In the genomic region with DNA sequence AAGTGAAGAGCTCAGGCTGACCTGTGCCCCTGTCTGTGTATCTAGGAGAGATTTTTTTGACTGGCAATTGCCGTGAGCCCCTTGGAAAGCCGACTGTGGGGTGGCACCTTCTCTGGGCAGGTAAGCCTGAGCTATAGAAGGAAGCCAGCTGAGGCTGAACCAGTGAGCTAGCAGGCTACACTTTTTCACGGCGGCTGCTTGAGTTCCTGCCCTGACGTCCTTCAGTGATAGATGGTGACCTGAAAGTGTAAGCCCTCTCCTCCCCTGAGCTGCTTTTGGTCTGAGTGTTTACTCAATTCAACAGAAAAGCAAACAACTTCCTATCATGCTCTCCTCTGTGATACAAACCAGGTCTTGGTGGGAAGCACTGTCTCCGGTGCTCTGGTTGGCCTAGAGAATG, we compare ENCODE assay signal across 17 mouse cellular contexts.
DNase-seq lines count a peak whose midpoint lies in the region; ATAC-seq lines count a peak whose summit lies in the region.
"Had no signal": no experiment of that assay in that cellular context is flagged by ENCODE, and none has a peak within 500 bp of the region (broad histone marks: within the 10 kb centered on the region; RNA-seq: fewer than 3 reads in every experiment).

No protein-coding gene starts in this region.

- H3K4me2 ChIP-seq in heart, embryonic 11.5 days = no peak overlapping the region
- H3K4me2 ChIP-seq in lung, embryonic 15.5 days = no peak overlapping the region
- no peak overlapping the region for H3K4me2 ChIP-seq in intestine, embryonic 15.5 days (replicated peaks)
- H3K4me2 ChIP-seq in midbrain, embryonic 15.5 days = no peak overlapping the region
- H3K4me2 ChIP-seq: embryonic facial prominence, embryonic 12.5 days; forebrain, embryonic 15.5 days; lung, embryonic 14.5 days had no signal

- no peaks in the 10 kb centered on the region for H3K9me3 ChIP-seq in heart, embryonic 11.5 days (replicated peaks; ENCODE audit: control insufficient read depth, low read length)
- H3K9me3 ChIP-seq in lung, embryonic 15.5 days = no peaks in the 10 kb centered on the region
- no peaks in the 10 kb centered on the region for H3K9me3 ChIP-seq in intestine, embryonic 15.5 days
- H3K9me3 ChIP-seq in midbrain, embryonic 15.5 days = no peaks in the 10 kb centered on the region
- H3K9me3 ChIP-seq: embryonic facial prominence, embryonic 12.5 days; forebrain, embryonic 15.5 days had no signal

- no peak for DNase-seq in heart, postnatal 10 days
- DNase-seq in lung, postnatal 25 days (ENCODE audit: low spot score) = no peak
- DNase-seq in yolk sac, embryonic 10.5 days (ENCODE audit: low spot score) = peak; percentile 65
- DNase-seq: adrenal gland, postnatal 14 days; cerebellum, adult 8-10 months; left cerebral cortex, postnatal 4 days; lung, embryonic 14.5 days; right cerebral cortex, adult 18-20 months; thymus, postnatal 4 days had no signal

- H3K27ac ChIP-seq in heart, embryonic 11.5 days (ENCODE audit: low read depth, low read length) = 0 out of 2 replicates have a peak overlapping the region, but pooled peaks have one; percentile 3
- 0 out of 2 replicates have a peak overlapping the region, but pooled peaks have one; percentile 20 for H3K27ac ChIP-seq in lung, embryonic 15.5 days
- peak overlapping the region; percentile 9; the same call in 1 of the 2 replicates for H3K27ac ChIP-seq in intestine, embryonic 15.5 days
- H3K27ac ChIP-seq in midbrain, embryonic 15.5 days = no peak overlapping the region
- H3K27ac ChIP-seq: embryonic facial prominence, embryonic 12.5 days; forebrain, embryonic 15.5 days; kidney, postnatal 0 days had no signal

- WGBS in heart, embryonic 11.5 days (ENCODE audit: insufficient replicate concordance) = 32% methylated on average over 6 of the region's 6 CpGs
- WGBS in lung, embryonic 15.5 days = 22% methylated on average over 6 of the region's 6 CpGs
- WGBS in intestine, embryonic 15.5 days = 24% methylated on average over 6 of the region's 6 CpGs
- WGBS in midbrain, embryonic 15.5 days = 76% methylated on average over 6 of the region's 6 CpGs

- H3K9ac ChIP-seq in heart, embryonic 11.5 days (ENCODE audit: low read depth, low read length) = no peak overlapping the region
- H3K9ac ChIP-seq in lung, embryonic 15.5 days = no peak overlapping the region
- H3K9ac ChIP-seq in intestine, embryonic 15.5 days = no peak overlapping the region
- H3K9ac ChIP-seq in midbrain, embryonic 15.5 days = no peak overlapping the region
- H3K9ac ChIP-seq: embryonic facial prominence, embryonic 12.5 days; forebrain, embryonic 15.5 days; lung, embryonic 14.5 days had no signal

- intact Hi-C loops in heart, postnatal 10 days (cut with DNase I) = no loop called here

- no peaks in the 10 kb centered on the region; the same call in 1 of the 2 replicates for H3K36me3 ChIP-seq in heart, embryonic 11.5 days (ENCODE audit: control insufficient read depth, insufficient read depth, low read length)
- H3K36me3 ChIP-seq in lung, embryonic 15.5 days = no peaks in the 10 kb centered on the region
- no peaks in the 10 kb centered on the region for H3K36me3 ChIP-seq in intestine, embryonic 15.5 days
- H3K36me3 ChIP-seq in midbrain, embryonic 15.5 days (replicated peaks) = no peaks in the 10 kb centered on the region
- H3K36me3 ChIP-seq: embryonic facial prominence, embryonic 12.5 days; forebrain, embryonic 15.5 days had no signal

- no peaks in the 10 kb centered on the region for H3K27me3 ChIP-seq in heart, embryonic 11.5 days (ENCODE audit: control insufficient read depth, insufficient read depth, low read length)
- H3K27me3 ChIP-seq in lung, embryonic 15.5 days = no peaks in the 10 kb centered on the region
- no peaks in the 10 kb centered on the region for H3K27me3 ChIP-seq in intestine, embryonic 15.5 days (replicated peaks)
- no peaks in the 10 kb centered on the region for H3K27me3 ChIP-seq in midbrain, embryonic 15.5 days (replicated peaks)
- H3K27me3 ChIP-seq: embryonic facial prominence, embryonic 12.5 days; forebrain, embryonic 15.5 days had no signal

- peaks cover 31% of the 10 kb centered on the region for H3K4me1 ChIP-seq in heart, embryonic 11.5 days (ENCODE audit: control insufficient read depth, insufficient read depth, low read length)
- H3K4me1 ChIP-seq in lung, embryonic 15.5 days = peaks cover 27% of the 10 kb centered on the region
- peaks cover 19% of the 10 kb centered on the region for H3K4me1 ChIP-seq in intestine, embryonic 15.5 days (replicated peaks)
- peaks cover 15% of the 10 kb centered on the region for H3K4me1 ChIP-seq in midbrain, embryonic 15.5 days

- H3K4me3 ChIP-seq in heart, embryonic 11.5 days (ENCODE audit: low read depth, low read length) = no peak overlapping the region
- no peak overlapping the region for H3K4me3 ChIP-seq in lung, embryonic 15.5 days
- H3K4me3 ChIP-seq in intestine, embryonic 15.5 days (replicated peaks) = no peak overlapping the region
- H3K4me3 ChIP-seq in midbrain, embryonic 15.5 days = no peak overlapping the region
- H3K4me3 ChIP-seq: embryonic facial prominence, embryonic 12.5 days; forebrain, embryonic 15.5 days; layer of hippocampus, adult 2 months had no signal

- ATAC-seq in heart, embryonic 11.5 days (replicated peaks; ENCODE audit: insufficient number of reproducible peaks, low FRiP score, low TSS enrichment) = no peak
- ATAC-seq in lung, embryonic 15.5 days (ENCODE audit: borderline replicate concordance, extremely low read depth, low FRiP score, low TSS enrichment) = no peak
- peak; percentile 35; the same call in 1 of the 2 replicates for ATAC-seq in intestine, embryonic 15.5 days
- ATAC-seq in midbrain, embryonic 15.5 days (replicated peaks) = no peak
- ATAC-seq: forebrain, embryonic 15.5 days had no signal
